15 mouse cellular contexts compared by ENCODE assay signal in genomic region chr6:100376656-100377055, GRCm38 (mm10).
DNase-seq lines count a peak whose midpoint lies in the region; ATAC-seq lines count a peak whose summit lies in the region.
"Had no signal": no experiment of that assay in that cellular context is flagged by ENCODE, and none has a peak within 500 bp of the region (broad histone marks: within the 10 kb centered on the region; RNA-seq: fewer than 3 reads in every experiment).

No protein-coding gene starts in this region.

- H3K36me3 ChIP-seq in midbrain, embryonic 12.5 days = no peaks in the 10 kb centered on the region
- no peaks in the 10 kb centered on the region for H3K36me3 ChIP-seq in midbrain, embryonic 10.5 days
- no peaks in the 10 kb centered on the region for H3K36me3 ChIP-seq in embryonic facial prominence, embryonic 14.5 days (ENCODE audit: control insufficient read depth, insufficient read depth, low read length)

- peaks cover 20% of the 10 kb centered on the region for H3K4me1 ChIP-seq in midbrain, embryonic 12.5 days
- peaks cover 37% of the 10 kb centered on the region for H3K4me1 ChIP-seq in midbrain, embryonic 10.5 days
- H3K4me1 ChIP-seq in embryonic facial prominence, embryonic 14.5 days (ENCODE audit: control insufficient read depth, insufficient read depth, low read length) = peaks cover 29% of the 10 kb centered on the region

- ATAC-seq in midbrain, embryonic 12.5 days (ENCODE audit: low FRiP score, low read depth) = 0 out of 2 replicates have a peak, but pooled peaks have one; percentile 34
- peak; percentile 60; the same call in 1 of the 2 replicates for ATAC-seq in embryonic facial prominence, embryonic 14.5 days (ENCODE audit: low read depth)
- ATAC-seq: intestine, embryonic 16.5 days had no signal

- H3K4me3 ChIP-seq in midbrain, embryonic 12.5 days = no peak overlapping the region
- no peak overlapping the region for H3K4me3 ChIP-seq in midbrain, embryonic 10.5 days
- H3K4me3 ChIP-seq in embryonic facial prominence, embryonic 14.5 days (ENCODE audit: low read depth, low read length) = no peak overlapping the region

- 27% methylated on average over 9 of the region's 9 CpGs for WGBS in midbrain, embryonic 12.5 days
- WGBS in midbrain, embryonic 10.5 days = 22% methylated on average over 9 of the region's 9 CpGs
- WGBS in embryonic facial prominence, embryonic 14.5 days = 16% methylated on average over 9 of the region's 9 CpGs

- H3K9ac ChIP-seq in midbrain, embryonic 12.5 days (replicated peaks) = no peak overlapping the region
- no peak overlapping the region for H3K9ac ChIP-seq in embryonic facial prominence, embryonic 14.5 days (ENCODE audit: low read depth, low read length)
- H3K9ac ChIP-seq: liver, embryonic 14.5 days had no signal

- no peak overlapping the region for H3K4me2 ChIP-seq in midbrain, embryonic 12.5 days (replicated peaks)
- H3K4me2 ChIP-seq in embryonic facial prominence, embryonic 14.5 days (ENCODE audit: low read depth, low read length) = 0 out of 2 replicates have a peak overlapping the region, but pooled peaks have one; percentile 7

- no peak overlapping the region for H3K27ac ChIP-seq in midbrain, embryonic 12.5 days (replicated peaks)
- no peak overlapping the region for H3K27ac ChIP-seq in midbrain, embryonic 10.5 days (replicated peaks)
- peak overlapping the region; percentile 24 for H3K27ac ChIP-seq in embryonic facial prominence, embryonic 14.5 days (replicated peaks; ENCODE audit: low read depth, low read length)
- H3K27ac ChIP-seq: liver, embryonic 14.5 days had no signal

- peaks cover 28% of the 10 kb centered on the region for H3K27me3 ChIP-seq in midbrain, embryonic 12.5 days
- H3K27me3 ChIP-seq in midbrain, embryonic 10.5 days (ENCODE audit: low read depth, poor library complexity, severe bottlenecking) = peaks cover 66% of the 10 kb centered on the region
- no peaks in the 10 kb centered on the region for H3K27me3 ChIP-seq in embryonic facial prominence, embryonic 14.5 days (replicated peaks; ENCODE audit: control insufficient read depth, insufficient read depth, low read length)

- H3K9me3 ChIP-seq in midbrain, embryonic 12.5 days = no peaks in the 10 kb centered on the region
- H3K9me3 ChIP-seq in midbrain, embryonic 10.5 days (replicated peaks) = no peaks in the 10 kb centered on the region
- H3K9me3 ChIP-seq in embryonic facial prominence, embryonic 14.5 days (ENCODE audit: control insufficient read depth, low read length) = no peaks in the 10 kb centered on the region

- DNase-seq in embryo, embryonic 10.5 days (ENCODE audit: low spot score) = peak; percentile 24
- no peak for DNase-seq in embryo, embryonic 10 days (ENCODE audit: low spot score)
- DNase-seq in midbrain, embryonic 10.5 days (ENCODE audit: low spot score) = no peak
- peak; percentile 83 for DNase-seq in embryonic facial prominence, embryonic 14.5 days (ENCODE audit: low spot score)
- DNase-seq in yolk sac, embryonic 10.5 days (ENCODE audit: low spot score) = peak; percentile 33
- no peak for DNase-seq in layer of hippocampus, adult 9-11 months
- no peak for DNase-seq in lung, postnatal 25 days (ENCODE audit: low spot score)
- DNase-seq: adrenal gland, postnatal 25 days; cerebellum, postnatal 14 days; heart, postnatal 10 days; kidney, postnatal 10 days; lung, postnatal 36 days had no signal

Comparison
In these comparisons a context has a peak if more than half of its experiments do, and no peak if none do; other contexts are left out.
1. DNase-seq: peak in embryo, embryonic 10.5 days (single experiment), embryonic facial prominence, embryonic 14.5 days (single experiment) and yolk sac, embryonic 10.5 days (single experiment); none in embryo, embryonic 10 days (single experiment), midbrain, embryonic 10.5 days (single experiment), layer of hippocampus, adult 9-11 months (single experiment) and lung, postnatal 25 days (single experiment).